Mouse (Mus musculus) lung, postnatal 0 days (tissue): ENCODE measurements at regions not wholly inside any gene's neighbourhood (a gene's known extent, or its start where the extent isn't known, plus 50 kb on each side); places are given as distances from the start of the nearest gene placed in this dataset.

Source experiments
- ATAC-seq: fragments of 200-750 bp; cut with Nextera tagmentation; 2 replicates; pipeline ENCODE4 v1.8.0; 2017; ENCODE audit warnings: moderate library complexity
- DNase-seq: peaks from one replicate; pipeline ENCODE4 v3.0.0-alpha.2; 2016; ENCODE audit warnings: low spot score
- H3K27ac ChIP-seq: fragments of 300-500 bp; sonication (generic); 2 replicates; pipeline ENCODE4 v1.5.1; 2014; ENCODE audit warnings: antibody characterized with exemption, mild to moderate bottlenecking, low read length, mixed read lengths
- H3K27me3 ChIP-seq: fragments of 300-500 bp; sonication (generic); replicated peaks from 2 replicates; pipeline ENCODE4 v1.6.1; 2014; ENCODE audit warnings: low read length, mixed read lengths; ENCODE audit not compliant: insufficient read depth
- H3K36me3 ChIP-seq: fragments of 300-500 bp; sonication (generic); 2 replicates; pipeline ENCODE4 v1.6.1; 2014; ENCODE audit warnings: low read length, mixed read lengths; ENCODE audit not compliant: insufficient read depth
- H3K4me1 ChIP-seq: fragments of 300-500 bp; sonication (generic); 2 replicates; pipeline ENCODE4 v1.6.1; 2014; ENCODE audit warnings: antibody characterized with exemption, low read depth, low read length, mixed read lengths; ENCODE audit not compliant: insufficient read depth
- H3K4me2 ChIP-seq: fragments of 300-500 bp; sonication (generic); replicated peaks from 2 replicates; pipeline ENCODE4 v1.6.1; 2014; ENCODE audit warnings: low read depth, mild to moderate bottlenecking, low read length, moderate library complexity, mixed read lengths
- H3K4me3 ChIP-seq: fragments of 300-500 bp; sonication (generic); 2 replicates; pipeline ENCODE4 v1.5.1; 2014; ENCODE audit warnings: low read depth, low read length
- H3K9ac ChIP-seq: fragments of 300-500 bp; sonication (generic); replicated peaks from 2 replicates; pipeline ENCODE4 v1.6.1; 2014; ENCODE audit warnings: low read depth, mild to moderate bottlenecking
- H3K9me3 ChIP-seq: fragments of 300-500 bp; sonication (generic); 2 replicates; pipeline ENCODE4 v1.6.1; 2016; ENCODE audit warnings: low read length, mixed read lengths
- CTCF ChIP-seq: IDR thresholded peaks from 2 replicates; pipeline ENCODE4 v1.5.1; 2016; ENCODE audit warnings: antibody characterized with exemption, mild to moderate bottlenecking
- EP300 ChIP-seq: IDR thresholded peaks from 2 replicates; pipeline ENCODE4 v1.6.1; 2016; ENCODE audit warnings: antibody characterized with exemption, mild to moderate bottlenecking, control low read depth
- WGBS: fragments of 180-500 bp; shearing (Covaris S2); extraction: QIAGEN DNeasy Blood & Tissue Kit; methylation state at CpG from one replicate; pipeline ENCODE4 v1.1.7; 2014; 5-methylcytosine and 5-hydroxymethylcytosine counted together

GRCm38 (mm10) chr10:98805013-98805412 is 109.2 kb upstream of the Atp2b1 start:
- H3K4me3 ChIP-seq, result no peak overlapping the region
- WGBS, result 81% methylated on average over 1 of the region's 1 CpGs
- DNase-seq (no peak), ATAC-seq (no peak)
- no peak overlapping the region for H3K4me2 ChIP-seq
- no peaks in the 10 kb centered on the region for H3K4me1 ChIP-seq
- H3K36me3 ChIP-seq, result no peaks in the 10 kb centered on the region
- no peak overlapping the region for H3K9ac ChIP-seq
- no peak for TF ChIP-seq CTCF
- H3K9me3 ChIP-seq, result no peaks in the 10 kb centered on the region
- H3K27ac ChIP-seq, result no peak overlapping the region
- no peaks in the 10 kb centered on the region for H3K27me3 ChIP-seq

GRCm38 (mm10) chr10:98806798-98807535 is 107.2 kb upstream of the Atp2b1 start:
- Histone ChIP-seq H3K9ac (no peak overlapping the region), H3K36me3 (no peaks in the 10 kb centered on the region), H3K27ac (no peak overlapping the region), H3K9me3 (no peaks in the 10 kb centered on the region), H3K4me3 (no peak overlapping the region), H3K4me1 (no peaks in the 10 kb centered on the region), H3K4me2 (no peak overlapping the region), H3K27me3 (no peaks in the 10 kb centered on the region)
- no peak for TF ChIP-seq EP300
- DNase-seq (no peak), ATAC-seq (no peak)
- 77% methylated on average over 19 of the region's 19 CpGs for WGBS

DNA sequence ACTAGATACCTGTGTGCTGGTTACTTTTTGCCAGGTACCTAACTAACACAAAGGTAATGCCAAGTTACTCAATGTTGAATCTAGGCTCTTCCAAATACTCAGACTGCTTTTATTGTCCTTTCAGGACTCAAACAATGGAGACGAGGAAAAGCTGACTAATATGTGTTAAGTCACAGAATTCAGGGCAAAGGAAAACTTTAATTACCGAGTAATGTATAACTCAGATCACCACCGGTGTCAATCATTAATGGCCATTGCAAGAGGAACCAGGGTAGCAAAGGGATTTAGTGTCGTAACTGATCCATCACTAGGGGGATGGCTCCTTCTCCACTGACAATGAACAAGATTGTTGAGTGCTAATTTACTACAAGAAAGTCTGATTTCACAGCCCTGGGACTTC is 105.6 kb upstream of the Atp2b1 start:
- no peak for ATAC-seq
- no peaks in the 10 kb centered on the region for H3K27me3 ChIP-seq
- no peaks in the 10 kb centered on the region for H3K9me3 ChIP-seq
- H3K36me3 ChIP-seq, result no peaks in the 10 kb centered on the region
- DNase-seq, result no peak
- no peak for TF ChIP-seq EP300
- H3K9ac ChIP-seq, result no peak overlapping the region
- WGBS, result 81% methylated on average over 4 of the region's 4 CpGs
- H3K4me1 ChIP-seq, result no peaks in the 10 kb centered on the region
- H3K27ac ChIP-seq, result no peak overlapping the region
- H3K4me3 ChIP-seq, result no peak overlapping the region
- no peak overlapping the region for H3K4me2 ChIP-seq

DNA sequence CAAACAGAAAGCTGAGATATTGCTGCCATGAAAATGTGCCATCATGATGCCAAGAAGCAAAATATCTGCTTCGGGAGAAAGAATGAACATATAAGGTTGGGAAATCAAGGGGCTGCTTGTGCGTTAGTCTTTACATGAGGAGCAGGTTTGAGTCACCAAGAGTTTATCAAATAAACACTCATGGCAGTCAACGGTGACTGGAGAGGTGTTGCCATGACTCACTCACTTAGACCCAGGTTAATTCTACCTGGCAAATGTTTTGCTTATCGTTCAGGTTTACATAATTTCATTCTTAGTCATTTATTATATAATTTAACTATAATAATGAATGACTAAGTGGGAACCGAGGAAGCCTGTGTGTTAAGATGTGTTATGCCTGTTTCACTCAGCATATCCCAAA is 85.2 kb upstream of the Atp2b1 start:
- peak; percentile 46 for DNase-seq
- Histone ChIP-seq H3K4me2 (no peak overlapping the region), H3K9me3 (no peaks in the 10 kb centered on the region), H3K36me3 (no peaks in the 10 kb centered on the region), H3K4me1 (no peaks in the 10 kb centered on the region), H3K27me3 (no peaks in the 10 kb centered on the region), H3K4me3 (no peak overlapping the region), H3K27ac (no peak overlapping the region), H3K9ac (no peak overlapping the region)
- peak; percentile 53; the same call in 1 of the 2 replicates for ATAC-seq
- TF ChIP-seq EP300 (peak; percentile 56; the same call in 1 of the 2 replicates), CTCF (no peak)
- 53% methylated on average over 5 of the region's 5 CpGs for WGBS

GRCm38 (mm10) chr10:98831488-98831887 is 82.7 kb upstream of the Atp2b1 start:
- Histone ChIP-seq H3K4me3 (no peak overlapping the region), H3K4me1 (no peaks in the 10 kb centered on the region), H3K9ac (no peak overlapping the region), H3K36me3 (no peaks in the 10 kb centered on the region), H3K27ac (no peak overlapping the region), H3K27me3 (no peaks in the 10 kb centered on the region), H3K4me2 (no peak overlapping the region), H3K9me3 (no peaks in the 10 kb centered on the region)
- ATAC-seq (no peak), DNase-seq (peak; percentile 14)
- WGBS, result 50% methylated on average over 7 of the region's 7 CpGs
- TF ChIP-seq CTCF, result no peak

DNA sequence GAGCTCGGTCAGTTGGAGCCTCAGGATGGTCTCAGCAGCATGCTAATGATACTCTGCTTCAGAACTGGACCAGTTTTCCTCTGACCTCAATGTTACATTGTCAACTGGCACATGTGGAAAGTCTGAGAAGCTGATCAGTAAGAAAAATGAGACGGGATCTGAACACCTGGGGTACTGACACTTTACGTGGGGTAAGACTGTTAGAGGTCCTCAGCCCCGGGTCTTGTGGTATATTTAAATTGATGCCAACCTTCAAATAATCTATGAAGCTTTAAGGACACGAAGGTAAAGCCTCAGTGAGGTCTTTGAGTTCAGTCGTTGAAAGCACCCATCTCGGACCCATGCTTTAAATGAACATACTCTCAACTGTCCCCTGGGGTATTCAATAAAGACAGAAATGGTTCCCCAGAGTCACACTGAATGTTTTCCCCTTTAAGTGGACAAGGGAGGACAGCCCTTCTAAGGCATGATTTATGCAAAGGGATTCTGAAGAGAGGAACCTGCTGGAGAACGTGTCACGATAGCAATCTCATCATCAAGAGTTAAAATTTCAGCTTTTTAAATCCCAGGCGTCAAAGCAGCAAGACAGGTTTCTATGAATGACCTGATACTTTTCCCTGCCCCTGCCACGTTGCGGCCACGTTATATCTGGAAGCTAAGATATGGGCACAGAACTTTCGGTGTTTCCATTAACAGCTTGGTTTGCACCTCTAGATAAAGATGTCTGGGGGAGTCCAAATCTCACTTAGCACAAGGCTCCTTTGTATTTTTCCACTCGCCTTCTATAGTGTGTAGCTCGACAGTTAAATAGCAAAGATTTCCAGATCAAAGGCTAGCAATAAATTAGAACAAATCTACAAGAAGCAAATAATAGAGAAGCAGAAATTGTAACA is 76.7 kb upstream of the Atp2b1 start:
- Histone ChIP-seq H3K9ac (no peak overlapping the region), H3K4me1 (no peaks in the 10 kb centered on the region), H3K9me3 (no peaks in the 10 kb centered on the region), H3K36me3 (no peaks in the 10 kb centered on the region), H3K4me2 (no peak overlapping the region), H3K27ac (no peak overlapping the region), H3K4me3 (no peak overlapping the region), H3K27me3 (no peaks in the 10 kb centered on the region)
- DNase-seq (no peak), ATAC-seq (no peak)
- no peak for TF ChIP-seq EP300
- no peak for TF ChIP-seq CTCF
- WGBS, result 59% methylated on average over 16 of the region's 16 CpGs
